Mouse (Mus musculus) gastrocnemius, postnatal 14 days (tissue): ENCODE results near the gene Dnaic1. TPM values are rescaled to one million over a fixed set of nuclear protein-coding genes. Genes with fewer than 3 reads are reported as not detected.
"Not testable (repeated sequence)": the region's sequence is repeated elsewhere in the genome, so short reads cannot be mapped to it uniquely, and the experiment has no call there.

Experiments used
- DNase-seq: peaks from one replicate; pipeline ENCODE4 v3.0.0; 2021; ENCODE audit warnings: mixed read lengths
- intact Hi-C: fragments of 180-260 bp; cut with DNase I; formaldehyde crosslinking; loops from one replicate; pipeline ENCODE4 v1.15.1; 2025; ENCODE audit warnings: low total_unique reads
- total RNA-seq, 2 experiments: library from RNA; stranded (reverse); gene quantifications; 2 replicates each; pipeline ENCODE4 v1.2.3; 2021

Gene Dnaic1
- total RNA-seq, 2 experiments from 2014 or later: 0.47 to 0.58 TPM

DNA sequence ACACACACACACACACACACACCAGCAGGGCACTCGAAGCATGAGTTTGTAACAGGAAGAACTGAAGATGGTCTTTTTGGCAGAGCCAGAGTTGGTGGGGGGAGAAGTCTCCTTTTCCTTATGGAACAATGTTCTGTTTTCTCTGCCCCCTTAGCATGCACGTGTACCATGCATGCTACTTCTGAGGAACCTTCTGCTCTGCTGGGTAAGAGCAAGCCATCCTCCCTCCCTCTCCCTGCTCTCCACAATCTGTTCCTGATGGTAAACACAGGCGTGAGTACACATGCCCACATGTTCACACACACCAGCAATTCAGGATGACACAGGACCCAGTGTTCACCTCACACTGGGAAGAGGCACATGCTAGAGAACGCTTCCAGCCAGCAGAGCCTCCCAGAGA lies 111.6 kb downstream of the Dnaic1 start:
- intact Hi-C loops: no loop called here
- no peak for DNase-seq

DNA sequence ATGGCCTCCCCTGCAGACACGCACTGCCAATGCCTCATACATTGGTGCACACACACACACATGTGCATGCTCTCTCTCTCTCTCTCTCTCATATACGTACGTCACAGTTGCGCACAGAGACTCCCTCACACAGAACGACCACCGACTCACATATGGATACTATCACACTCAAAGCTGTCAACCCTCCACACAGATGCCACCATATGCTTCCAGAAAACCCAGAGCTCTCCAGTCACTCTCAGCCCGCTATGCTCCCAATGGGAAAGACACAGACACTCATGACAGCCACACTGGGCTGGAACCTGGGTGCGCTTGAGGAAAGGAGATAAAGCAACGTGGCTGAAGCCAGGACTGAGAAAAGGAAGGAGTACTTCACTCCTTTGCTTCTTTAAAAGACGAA lies 112.4 kb downstream of the Dnaic1 start:
- intact Hi-C loops: no loop called here
- DNase-seq: peak; percentile 1

DNA sequence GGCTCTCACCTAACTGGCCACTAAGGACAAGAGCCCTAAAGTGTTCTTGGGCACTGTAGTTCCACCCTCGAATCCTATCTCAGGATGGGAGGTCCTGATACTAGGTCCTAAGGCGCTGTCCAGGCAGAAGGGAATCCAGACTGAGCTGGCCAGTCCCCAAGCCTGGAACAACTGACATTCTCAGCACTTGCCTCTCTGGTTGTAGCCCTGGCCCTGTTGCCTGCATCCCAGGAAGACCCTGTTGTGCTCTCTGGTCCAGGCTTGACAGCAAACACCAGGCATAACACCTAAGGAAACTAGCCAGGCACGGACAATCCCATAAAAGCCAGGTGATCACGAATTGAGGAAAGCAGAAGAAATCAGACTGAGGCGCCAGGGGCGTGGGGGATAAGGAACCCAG lies 113.2 kb downstream of the Dnaic1 start:
- intact Hi-C loops: no loop called here

DNA sequence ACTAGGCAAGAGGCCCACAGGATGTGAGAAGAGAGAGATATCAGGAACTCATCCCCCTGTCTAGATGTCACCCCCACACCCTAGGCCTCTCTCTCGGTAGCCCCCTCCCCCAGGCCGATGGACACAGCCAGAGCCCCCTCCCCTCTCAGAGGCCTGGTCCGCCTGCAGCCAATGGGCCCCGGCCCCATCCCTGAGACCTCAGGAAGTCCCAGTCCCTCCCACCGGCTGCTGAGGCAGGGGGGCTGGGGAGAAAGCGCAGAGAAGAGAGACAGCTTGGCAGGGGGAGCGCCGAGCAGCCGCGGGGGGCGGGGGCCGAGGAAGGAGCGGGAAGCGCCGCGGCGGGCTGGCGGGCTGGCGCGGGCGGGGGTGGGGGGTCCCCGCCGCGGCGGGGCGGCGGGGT lies 113.7 kb downstream of the Dnaic1 start:
- peak; percentile 2 for DNase-seq
- intact Hi-C loops: not testable (repeated sequence)

More for the DNA sequence above, 113.2 kb downstream of the Dnaic1 start:
- peak; percentile 10 for DNase-seq

DNA sequence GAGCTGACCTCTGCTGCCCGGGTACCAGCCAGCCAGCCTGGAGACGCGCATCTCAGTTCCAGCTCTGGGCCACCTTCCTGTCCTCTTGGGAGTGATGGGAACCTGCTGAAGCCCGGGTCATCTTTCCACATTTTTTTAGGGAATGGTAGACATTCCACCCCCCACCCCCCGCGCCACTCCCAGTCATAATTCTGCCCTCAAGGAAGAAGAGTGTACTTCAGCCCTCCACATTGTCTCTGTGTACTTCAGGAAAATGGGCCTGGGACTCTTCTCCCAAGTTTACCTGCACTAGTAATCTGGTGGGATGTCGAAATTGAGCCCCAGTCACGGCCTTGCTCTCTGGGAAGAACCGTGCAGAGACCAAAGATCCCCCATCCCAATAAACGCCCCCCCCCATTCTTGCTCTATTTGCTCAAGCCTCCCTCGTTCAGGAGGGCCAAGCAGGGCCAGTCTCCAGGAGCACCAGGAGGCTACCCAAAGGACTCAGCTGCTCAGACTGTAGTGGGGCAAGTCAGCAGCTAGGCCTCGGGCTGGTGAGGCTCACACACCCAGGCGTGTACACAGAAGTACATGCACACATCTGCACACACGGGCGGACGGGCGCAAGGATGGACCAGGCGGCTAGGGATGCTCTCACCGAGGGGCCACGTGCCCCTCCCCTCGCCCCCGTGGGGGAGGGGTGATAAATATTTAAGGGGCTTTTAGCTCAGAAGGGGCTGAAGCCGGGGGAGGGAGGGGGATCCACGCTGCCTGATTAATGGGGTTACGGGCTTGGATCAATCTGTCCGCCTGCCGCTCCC lies 114.8 kb downstream of the Dnaic1 start:
- DNase-seq: peak; percentile 3
- intact Hi-C loops: not testable (repeated sequence)

DNA sequence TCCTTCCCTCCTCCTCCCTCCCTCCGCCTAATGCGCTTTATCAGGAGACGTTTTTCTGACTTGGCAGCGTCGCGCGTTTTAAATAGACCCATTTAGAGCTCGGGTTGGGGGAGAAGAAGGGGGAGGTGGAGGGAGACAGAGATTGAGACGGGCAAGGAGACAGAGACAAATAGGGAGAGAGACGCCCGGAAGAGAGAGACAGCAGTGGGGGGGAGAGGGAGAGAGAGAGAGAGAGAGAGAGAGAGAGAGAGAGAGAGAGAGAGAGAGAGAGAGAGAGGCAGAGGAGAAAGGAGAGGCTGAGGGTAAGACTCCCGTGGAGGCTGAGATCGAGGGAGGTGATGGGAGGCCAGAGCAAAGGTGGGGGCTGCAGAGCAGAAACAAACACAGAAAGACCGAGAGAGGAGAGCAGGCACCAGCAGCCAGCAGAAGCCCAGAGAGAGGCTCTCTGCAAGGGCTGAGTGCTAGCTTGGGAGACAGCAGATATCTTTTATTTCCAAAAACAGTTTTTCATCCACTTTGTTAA lies 115.4 kb downstream of the Dnaic1 start:
- DNase-seq: peak; percentile 2
- intact Hi-C loops: not testable (repeated sequence)

DNA sequence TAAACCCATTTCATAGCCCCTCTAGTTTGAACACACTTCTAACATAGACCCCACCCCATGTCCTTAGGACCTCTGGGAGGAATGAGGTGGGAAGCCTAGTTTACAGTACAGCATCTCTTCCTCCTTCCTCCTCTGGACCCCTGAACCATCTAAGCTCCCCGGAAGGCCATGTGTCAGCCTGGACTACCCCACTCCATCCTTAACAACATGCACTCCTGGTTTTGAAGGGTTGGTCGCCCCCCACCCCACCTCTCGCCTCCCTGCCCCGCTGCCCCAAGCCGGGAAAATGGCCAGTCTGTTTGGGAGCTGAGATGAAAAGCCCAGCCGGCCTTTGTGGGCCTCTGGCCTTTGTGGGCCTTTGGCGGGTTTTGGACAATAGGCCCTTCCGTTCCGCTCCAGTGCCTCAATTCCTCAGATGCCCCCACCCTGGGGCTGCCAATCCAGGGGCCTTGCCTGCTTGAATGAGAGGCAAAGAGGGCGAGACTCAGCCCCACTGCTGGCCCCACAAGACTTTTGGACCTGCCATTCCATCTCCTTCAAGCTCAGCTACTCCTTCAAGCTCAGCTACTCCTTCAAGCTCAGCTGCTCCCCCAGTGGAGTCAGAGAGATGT lies 116.4 kb downstream of the Dnaic1 start:
- DNase-seq, intact Hi-C loops: not testable (repeated sequence)

Other genes with a start within 250 kb of the Dnaic1 start
- 10 to 100 TPM; 40.0 to 49.2 TPM for gene Ubap1, start 220.8 kb upstream of the Dnaic1 start, total RNA-seq
- gene Kif24, start 104.9 kb upstream of the Dnaic1 start, total RNA-seq: 1 to 10 TPM in 1 of 2 experiments, under 1 TPM in 1; 0.86 to 1.3 TPM
- 10 to 100 TPM; 20.8 to 22.4 TPM for gene Nudt2, start 104.6 kb upstream of the Dnaic1 start, total RNA-seq
- 10 to 100 TPM; 60.1 to 60.8 TPM for gene AI464131, start 66.7 kb upstream of the Dnaic1 start, total RNA-seq
- under 1 TPM in 1 of 2 experiments, not detected in 1; 0.37 TPM for gene 1110017D15Rik, start 52.4 kb upstream of the Dnaic1 start, total RNA-seq
- gene Fam219a, start 237 bp upstream of the Dnaic1 start, total RNA-seq: 10 to 100 TPM; 16.2 to 17.1 TPM
- 1 to 10 TPM; 6.7 to 9.9 TPM for gene Enho, start 70.5 kb downstream of the Dnaic1 start, total RNA-seq
- gene Cntfr, start 127.3 kb downstream of the Dnaic1 start, total RNA-seq: 10 to 100 TPM; 15.3 to 38.0 TPM
- 10 to 100 TPM; 49.3 to 56.9 TPM for gene Il11ra1, start 130.2 kb downstream of the Dnaic1 start, total RNA-seq
- 10 to 100 TPM; 40.3 to 49.9 TPM for gene Rpp25l, start 143.8 kb downstream of the Dnaic1 start, total RNA-seq
- 10 to 100 TPM; 39.6 to 44.8 TPM for gene Dctn3, start 153.4 kb downstream of the Dnaic1 start, total RNA-seq
- not detected for gene Arid3c, start 161.4 kb downstream of the Dnaic1 start, total RNA-seq
- gene Galt, start 185.5 kb downstream of the Dnaic1 start, total RNA-seq: 10 to 100 TPM; 26.5 to 27.0 TPM
- 10 to 100 TPM; 12.0 to 15.6 TPM for gene Sigmar1, start 186.4 kb downstream of the Dnaic1 start, total RNA-seq
- 10 to 100 TPM; 27.3 to 31.4 TPM for gene Ccl27a, start 204.5 kb downstream of the Dnaic1 start, total RNA-seq